Mouse (Mus musculus) adrenal gland, postnatal 25 days (tissue): ENCODE results near the gene Bicra. TPM values are rescaled to one million over a fixed set of nuclear protein-coding genes. Genes with fewer than 3 reads are reported as not detected.
A peak's percentile ranks its signal among the peaks of the same experiment; 100 is the strongest.

Source experiments
- DNase-seq: peaks from one replicate; pipeline ENCODE4 v3.0.0; 2021; ENCODE audit warnings: mixed read lengths
- long read RNA-seq: library from polyadenylated mRNA; stranded (forward); transcript quantifications from one replicate; pipeline ENCODE4 v2.0.0, GENCODE M21; 2021
- total RNA-seq: library from RNA; stranded (reverse); gene quantifications from 2 replicates; pipeline ENCODE4 v1.2.3, GENCODE M21; 2021

Gene Bicra
- 14.0 and 22.5 TPM in 2 replicates for total RNA-seq
- long read RNA-seq, partial matches to known transcripts = 0 of 6 reads
- long read RNA-seq, other reads (novel, unspliced or antisense) = 6 of 6 reads

DNA sequence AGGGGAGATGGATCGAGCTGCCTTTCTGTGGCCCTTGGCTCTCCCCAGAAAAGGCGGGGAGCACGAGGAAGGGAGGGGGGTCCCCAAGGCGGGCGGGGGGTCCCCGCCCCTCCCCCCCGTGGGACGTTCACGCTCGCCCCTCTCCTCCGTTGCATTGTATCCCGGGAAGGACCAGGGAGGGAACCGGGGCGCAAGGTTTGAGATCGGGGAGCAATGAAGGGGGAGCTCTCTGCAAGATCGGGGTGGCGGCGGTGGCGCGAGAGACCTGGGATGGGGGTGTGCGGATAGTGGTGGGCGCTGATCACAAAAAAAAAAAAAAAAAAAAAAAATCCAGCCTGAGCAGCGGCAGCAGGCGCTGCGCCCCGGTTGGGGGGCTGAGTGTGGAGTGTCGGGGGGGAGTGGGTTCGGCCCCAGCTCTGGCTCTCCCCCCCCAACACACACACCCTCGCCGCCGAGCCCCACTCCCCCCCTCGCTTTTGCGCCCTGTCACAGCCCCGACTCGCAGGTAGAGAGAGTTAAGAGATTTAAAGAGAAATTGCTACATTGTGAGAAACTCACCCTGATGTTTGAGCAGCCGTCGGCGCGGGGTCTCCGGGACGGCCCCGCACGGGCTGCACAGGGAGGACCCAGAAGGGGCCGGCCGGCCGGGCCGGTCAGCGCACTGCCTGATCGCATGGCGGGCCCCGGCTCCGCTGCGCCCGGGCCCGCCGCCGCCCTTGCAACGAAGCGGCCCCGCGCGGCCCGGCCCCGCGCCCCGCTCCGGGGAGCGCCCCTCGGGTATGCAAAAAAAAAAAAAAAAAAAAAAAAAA is at the start of gene Bicra:
Bicra (minus strand) TSS at position 584 of the 809 bp plus-strand sequence.
- DNase-seq = peak; percentile 89

DNA sequence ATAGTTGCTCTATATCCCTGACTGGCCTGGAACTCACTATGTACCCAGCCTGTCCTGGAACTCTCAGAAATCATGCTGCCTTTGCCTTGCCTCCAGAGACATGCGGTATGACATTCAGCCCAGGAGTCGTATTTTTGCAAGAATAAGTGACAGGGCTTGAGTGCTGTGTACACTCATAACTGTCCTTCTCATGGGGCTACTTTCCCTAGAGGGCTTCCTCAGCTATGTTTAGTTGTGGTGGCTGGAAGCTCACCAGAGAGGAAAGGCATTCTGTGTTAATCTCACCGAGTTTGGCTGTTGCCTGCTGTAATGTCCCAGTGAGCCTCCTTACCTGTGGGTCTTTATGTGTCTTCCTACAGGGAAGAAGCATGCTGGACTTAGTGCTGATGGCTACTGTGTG is 46.9 kb upstream of the Bicra start:
- no peak for DNase-seq

DNA sequence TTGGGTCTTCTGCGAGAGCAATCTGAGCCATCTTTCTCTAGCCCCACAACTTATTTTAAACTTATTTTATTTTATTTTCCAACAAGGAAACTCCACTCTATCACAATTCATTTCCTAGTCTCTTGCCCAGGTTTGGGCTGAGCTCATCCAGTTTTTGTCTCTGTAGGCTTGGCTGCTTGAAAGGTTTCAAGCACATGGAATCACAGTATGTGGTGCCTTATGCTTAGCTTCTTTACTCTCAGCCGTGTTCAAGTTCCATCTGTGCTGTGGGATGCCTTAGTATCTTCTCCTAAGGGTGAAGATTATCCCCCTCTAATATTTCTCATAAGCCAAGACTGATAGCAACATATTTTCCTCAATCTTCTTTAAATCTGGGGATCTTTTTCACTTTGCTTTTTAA is 39.9 kb upstream of the Bicra start:
- DNase-seq = no peak

DNA sequence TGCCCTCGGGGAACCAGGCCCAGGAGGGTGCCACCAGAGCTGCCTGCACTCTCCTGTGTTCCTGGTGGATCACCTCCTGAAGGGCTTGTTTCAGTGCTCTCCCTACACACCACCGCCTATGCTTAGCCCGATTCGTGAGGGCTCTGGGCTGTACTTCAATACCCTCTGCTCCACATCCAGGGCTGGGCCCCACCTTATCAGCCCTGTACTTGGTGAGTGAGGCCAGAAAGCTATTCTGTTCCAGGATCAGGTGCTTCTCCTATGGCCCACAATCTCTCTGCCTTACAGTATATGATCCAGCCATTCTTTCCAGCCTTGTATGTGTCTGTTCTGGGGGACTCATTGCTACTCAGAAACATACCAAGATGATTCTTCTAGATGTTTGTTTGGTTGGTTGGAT is 35.6 kb upstream of the Bicra start:
- DNase-seq = no peak

DNA sequence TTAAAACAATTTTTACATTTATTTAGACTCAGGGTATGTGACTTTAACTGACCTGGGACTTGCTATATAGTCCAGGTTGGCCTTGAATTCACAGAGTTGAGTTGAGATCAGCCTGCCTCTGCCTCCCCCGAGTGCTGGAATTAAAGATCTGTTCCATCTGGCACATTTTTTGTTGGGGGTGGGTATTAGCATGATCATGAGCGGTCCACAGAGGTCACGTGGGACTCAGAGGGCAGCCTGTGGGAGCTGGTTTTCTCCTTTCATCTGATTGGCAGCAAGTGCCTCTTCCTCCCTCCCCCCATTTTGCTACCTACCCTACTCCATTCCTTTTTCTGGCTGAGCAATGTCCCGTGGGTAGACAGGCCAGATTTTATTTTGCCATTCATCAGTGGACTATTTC is 32.9 kb upstream of the Bicra start:
- no peak for DNase-seq

DNA sequence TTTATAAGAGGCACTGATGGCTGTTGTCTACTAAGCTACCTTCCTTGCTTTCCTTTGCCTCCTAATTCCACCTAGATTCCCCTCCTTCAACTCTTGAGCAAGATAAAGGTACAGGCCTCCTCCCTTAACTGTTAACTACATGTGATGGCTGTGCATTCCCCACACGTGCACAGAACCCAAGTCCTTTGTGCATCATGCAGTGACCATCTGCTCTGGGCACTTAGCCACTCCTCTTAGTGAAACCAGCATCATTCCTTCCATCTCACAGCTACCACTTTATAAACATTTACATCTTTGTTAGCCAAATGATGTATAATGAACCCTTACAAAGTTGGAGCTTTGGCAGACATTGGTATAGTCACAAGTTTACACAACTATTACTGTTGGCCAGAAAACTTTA is 32.2 kb upstream of the Bicra start:
- DNase-seq = no peak

DNA sequence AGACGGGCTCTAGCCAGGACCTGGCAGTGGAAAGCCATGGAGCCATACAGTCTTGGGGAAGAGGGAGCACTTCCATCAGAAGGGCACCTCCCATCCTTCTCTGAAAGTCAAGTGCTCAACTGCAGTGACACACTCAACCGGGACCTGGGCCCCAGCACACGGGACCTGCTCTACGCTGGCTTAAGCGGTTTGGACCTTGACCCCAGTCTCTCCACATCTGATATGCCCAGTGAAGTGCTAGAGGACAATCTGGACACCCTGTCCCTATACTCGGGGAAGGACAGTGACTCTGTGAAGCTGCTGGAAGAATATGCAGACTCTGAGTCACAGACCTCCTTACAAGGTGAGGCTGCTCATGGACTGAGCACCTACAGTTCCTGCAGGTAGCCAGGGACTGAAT is 24.2 kb upstream of the Bicra start:
- DNase-seq = no peak

DNA sequence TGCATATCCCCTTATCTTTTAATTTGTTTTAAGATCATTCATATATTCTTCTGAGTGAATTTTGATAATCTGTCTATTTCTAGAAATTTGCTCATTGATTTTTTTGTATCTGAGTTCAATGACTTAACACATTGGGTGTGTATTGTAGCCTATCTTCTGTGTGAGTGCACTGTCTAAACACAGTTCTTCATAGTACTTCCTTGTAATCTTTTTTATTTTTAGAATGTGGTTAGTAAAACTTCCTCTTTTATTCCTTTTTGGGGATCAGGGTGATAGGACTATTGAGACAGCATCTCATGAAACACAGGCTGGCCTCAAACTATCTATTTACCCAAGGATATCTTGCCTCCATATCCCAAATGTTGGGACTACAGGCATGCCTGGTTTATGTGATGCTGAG is 23.1 kb upstream of the Bicra start:
- no peak for DNase-seq

DNA sequence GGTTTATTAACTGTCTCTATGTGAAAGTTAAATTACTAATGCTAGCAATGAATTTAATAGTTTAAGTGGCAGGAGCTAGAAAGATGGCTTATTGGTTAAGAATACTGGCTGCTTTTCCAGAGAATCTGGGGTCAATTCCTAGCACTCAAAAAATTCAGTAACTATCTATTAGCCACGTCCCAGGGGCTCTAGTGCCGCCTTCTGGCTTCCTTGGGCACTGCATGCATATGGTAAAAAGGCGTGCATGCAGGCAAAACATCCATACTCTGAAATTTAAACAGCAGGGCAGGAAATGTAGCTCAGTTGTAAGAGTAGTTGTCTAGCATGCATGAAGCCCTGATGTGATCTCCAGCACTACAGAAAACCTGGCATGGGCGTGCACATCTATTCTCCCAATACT is 15.8 kb upstream of the Bicra start:
- DNase-seq = no peak

DNA sequence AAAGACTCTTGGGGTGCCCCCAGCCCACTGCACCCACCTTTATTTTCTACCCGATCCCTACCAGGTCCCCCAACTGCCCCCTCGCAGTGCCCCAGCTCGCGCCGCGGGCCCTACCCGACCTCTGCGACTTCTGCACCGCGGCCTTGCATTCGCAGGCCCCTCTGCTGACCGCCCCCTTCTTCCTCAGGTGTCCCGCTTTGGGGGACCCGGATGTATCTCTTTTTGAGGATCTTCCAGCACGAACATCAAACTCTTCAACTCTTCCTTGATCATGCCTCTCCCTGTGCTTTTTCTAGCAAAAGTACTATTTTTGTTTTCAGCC is 14.3 kb upstream of the Bicra start:
- no peak for DNase-seq

DNA sequence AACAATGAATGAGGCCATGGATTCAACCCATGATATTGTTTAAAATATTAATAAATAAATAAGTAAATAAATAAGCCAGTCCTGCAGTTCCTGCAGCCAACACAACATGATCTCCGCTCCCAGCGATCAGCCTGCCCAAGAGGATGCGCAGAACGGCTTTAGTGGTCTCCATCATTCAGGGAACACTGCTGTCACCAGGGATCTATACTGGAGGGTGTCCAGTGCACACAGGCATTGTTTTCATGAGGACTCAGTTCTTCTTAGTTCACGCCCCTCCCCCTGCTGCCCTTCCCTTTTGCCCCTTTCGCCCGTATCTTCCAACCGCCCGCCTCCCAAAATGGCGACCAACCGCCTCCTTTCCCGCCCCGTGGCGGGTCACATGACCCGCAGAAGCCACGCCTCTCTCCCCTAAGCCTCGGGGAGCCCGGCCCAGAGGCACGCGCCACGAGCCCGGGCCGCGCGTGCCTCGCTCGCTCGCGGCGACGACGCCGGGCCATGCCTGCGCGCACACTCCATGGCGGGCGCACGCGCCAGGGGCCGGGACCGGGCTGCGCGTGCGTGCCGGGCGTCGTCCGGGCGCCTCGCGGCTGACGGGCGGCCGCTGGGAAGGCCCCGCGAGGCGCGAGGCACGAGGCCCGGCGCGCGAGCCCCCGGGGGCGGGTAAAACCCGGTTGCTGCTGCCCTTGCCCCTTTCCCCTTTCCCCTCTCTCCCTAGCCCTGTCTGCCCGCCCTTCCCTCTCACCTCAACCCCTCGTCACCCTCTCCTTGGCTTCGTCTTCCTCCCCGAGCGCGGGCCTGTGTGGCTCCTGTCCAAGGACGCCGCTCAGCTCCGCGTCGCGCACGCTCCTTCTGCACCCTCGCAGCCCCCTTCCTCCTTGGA is 13.7 kb upstream of the Bicra start, which contains the start of gene Zfp541:
Zfp541 (plus strand) TSS at position 596 of the 880 bp plus-strand sequence.
- DNase-seq = no peak

DNA sequence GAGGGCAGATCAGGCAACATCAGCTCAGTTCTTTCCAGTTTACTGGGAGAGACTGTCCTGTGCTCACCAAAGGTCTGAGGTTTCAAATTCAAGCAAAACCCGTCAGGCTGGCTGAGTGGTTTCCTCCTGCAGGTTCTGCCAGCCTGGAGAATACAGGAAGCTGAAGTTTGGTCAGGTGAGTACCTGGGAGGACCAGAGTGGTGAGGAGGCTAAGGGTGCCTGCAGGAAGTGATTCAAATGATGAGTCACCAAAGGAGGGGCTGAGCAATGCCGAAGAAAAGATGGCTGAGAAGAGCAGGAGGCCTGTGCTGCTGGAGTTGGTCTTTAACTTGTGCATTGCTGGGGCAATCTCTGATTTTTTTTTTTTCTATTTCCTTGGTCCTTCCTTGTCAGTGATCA is 9.4 kb upstream of the Bicra start:
- no peak for DNase-seq

DNA sequence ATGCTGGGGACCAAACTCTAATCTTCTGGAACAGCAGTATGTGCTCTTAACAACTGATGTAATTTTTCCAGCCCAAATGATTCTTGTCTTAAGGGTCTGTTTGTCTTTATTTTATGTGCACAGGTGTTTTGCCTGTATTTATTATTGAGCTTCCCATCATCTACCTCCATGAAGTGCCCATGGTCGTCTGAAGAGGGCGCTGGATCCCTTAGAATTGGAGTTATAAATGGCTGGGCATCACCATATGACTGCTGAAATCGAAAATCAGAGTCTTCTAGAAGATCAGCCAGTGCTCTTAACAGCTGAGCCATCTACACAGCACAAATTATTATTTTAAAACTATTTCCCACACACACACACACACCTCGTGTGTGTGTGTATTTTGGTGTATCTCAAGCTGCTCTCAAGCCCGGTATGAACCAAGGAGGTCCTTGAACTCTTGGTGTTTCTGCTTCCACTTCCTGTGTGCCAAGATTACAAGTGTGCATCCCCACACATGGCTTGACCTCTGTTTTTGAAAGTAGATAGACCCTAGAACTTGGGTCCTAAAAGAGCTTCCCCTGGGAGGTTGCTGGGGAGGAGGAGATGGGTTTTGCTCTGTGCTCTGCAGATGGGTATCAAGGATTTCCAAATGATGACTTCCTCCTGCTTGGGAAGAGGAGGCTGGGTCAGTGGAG is 8.9 kb upstream of the Bicra start:
- peak; percentile 57 for DNase-seq

DNA sequence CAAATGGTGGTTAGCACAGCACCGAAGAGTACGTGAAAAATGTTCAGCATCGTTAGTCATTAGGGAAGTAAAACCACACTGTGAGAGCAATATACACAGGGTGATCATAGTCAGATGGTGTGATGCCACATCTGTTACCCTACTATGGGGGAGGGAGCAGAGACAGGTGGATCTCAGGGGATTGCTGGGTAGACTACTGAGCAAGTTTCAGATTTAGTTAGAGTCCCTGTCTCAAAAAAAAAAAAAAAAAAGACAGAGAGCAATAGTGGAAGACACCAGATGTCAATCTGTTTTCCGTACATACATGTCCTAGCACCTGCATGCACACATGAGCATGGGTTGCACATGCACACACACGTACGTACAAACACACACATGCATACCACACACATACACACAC is 7.9 kb upstream of the Bicra start:
- no peak for DNase-seq

DNA sequence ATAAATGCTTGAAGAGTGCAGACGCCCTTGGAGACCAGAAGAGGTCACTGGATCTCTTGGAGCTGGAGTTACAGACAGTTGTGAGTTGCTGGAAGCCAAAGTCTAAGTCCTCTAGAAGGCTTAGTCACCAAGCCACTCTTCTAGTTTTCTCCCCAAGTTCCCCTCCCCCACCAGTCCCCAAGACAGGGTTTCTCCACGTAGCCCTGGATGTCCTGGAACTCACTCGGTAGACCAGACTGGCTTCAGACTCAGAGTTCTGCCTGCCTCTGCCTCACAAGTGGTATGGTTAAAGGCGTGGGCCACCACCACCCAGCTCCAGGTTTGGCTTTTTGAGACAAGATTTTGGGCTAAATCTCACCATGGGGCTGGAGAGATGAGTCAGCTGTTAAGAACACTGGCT is 7.2 kb upstream of the Bicra start:
- no peak for DNase-seq

DNA sequence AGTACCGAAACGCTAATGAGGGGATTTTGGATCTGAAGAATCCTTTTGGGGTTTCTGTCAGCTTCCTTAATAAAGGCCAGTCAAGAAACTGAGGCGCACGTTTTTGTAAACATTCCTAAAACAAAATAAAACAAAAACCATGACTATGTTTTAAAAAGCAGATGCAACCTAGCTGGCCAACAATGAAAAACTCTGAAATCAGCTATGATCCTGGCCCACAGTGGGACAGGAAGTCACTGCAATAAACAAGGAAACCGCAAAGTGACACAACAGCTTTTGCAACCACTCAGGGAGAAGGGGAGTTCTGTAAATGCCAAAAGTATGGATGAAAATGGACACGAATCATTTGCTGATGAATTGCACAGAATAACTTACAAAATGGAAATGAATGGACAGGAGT is 5.4 kb upstream of the Bicra start:
- DNase-seq = no peak

DNA sequence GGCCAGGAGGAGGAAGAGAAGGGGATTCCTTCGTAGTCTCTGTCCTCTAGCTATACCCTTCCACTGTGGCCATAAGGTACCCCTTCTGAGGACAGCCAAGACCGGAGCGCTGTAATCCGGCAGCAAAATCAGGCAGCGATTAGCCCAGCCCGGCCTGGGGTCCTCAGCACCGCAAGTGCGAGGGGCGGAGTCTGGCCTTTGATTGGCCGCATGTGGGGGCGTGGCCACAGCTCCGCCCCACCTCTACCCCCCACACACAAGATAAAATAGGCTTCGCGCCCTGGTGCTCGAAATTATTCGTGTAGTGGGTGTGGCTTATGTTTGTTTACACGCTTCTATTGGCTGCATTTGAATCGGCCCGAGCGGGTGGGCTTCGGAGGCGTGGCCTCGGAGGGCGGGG is 5.0 kb upstream of the Bicra start:
- DNase-seq = peak; percentile 95

DNA sequence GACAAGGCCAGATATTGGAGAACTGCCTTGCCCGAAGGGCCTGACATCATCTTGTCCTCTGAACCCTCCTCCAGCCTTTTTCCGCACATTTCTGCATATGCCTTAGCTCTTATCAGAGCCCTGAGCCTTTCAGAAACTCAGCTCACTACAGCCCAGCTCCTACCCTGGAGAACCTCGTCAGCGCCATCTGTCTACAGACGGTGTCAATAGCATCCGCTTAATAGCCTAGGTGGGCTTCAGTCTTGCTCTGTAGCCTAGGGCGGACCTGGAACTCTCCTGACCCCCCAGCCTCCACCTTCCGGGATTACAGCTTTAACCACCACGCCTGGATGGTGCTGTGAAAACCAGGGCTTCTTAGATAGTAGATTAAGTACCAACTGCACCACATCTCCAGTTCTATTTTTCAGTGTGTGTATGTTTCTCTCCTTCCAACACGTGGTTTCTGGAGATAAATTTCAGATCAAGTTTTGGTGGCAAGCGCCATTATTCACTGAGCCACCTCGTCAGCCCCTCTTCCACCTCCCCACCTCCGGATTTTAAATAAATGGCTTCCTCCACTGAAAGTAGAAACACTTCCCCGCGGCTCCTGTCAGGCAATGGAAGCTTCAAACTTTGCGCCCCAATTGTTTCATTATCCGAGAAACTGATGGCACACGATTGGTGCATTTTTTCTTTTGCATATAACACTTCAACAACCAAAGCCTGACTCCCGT is 4.3 kb upstream of the Bicra start:
- DNase-seq = peak; percentile 71

DNA sequence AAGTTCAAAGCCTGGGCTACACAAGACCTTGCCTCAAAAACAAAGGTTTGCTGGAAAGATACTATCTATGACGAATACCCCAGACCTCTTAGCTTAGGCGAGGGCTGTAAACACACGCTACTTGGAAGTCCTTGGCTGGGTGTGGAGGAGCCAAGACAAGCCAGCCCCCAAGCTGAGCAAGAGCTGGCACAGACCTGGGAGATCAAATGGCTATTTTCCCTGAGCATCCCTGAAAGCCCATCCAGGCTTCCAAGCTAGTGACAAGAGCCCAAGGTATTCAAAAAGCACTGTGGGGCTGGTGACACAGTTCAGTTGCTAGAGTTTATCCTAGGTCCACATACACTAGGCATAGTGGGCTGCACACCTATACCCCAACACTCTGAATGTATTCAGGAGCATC is 2.9 kb upstream of the Bicra start:
- no peak for DNase-seq

DNA sequence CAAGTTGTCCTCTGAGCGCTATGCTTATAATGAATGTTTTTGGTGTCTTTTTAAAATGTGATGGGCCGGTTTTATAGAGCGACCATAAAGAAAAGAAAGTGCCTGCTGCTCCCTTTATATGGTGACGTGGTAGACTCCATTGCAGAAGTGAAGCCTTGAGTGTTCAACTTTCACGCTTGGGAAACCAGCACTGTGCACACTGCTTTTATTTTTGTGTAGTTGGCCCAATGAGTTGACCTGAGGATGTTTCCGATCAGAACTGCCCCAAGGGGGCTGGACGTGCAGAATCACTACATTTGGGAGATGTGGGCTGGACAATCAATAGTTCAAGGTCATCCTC is 1.8 kb upstream of the Bicra start:
- no peak for DNase-seq

DNA sequence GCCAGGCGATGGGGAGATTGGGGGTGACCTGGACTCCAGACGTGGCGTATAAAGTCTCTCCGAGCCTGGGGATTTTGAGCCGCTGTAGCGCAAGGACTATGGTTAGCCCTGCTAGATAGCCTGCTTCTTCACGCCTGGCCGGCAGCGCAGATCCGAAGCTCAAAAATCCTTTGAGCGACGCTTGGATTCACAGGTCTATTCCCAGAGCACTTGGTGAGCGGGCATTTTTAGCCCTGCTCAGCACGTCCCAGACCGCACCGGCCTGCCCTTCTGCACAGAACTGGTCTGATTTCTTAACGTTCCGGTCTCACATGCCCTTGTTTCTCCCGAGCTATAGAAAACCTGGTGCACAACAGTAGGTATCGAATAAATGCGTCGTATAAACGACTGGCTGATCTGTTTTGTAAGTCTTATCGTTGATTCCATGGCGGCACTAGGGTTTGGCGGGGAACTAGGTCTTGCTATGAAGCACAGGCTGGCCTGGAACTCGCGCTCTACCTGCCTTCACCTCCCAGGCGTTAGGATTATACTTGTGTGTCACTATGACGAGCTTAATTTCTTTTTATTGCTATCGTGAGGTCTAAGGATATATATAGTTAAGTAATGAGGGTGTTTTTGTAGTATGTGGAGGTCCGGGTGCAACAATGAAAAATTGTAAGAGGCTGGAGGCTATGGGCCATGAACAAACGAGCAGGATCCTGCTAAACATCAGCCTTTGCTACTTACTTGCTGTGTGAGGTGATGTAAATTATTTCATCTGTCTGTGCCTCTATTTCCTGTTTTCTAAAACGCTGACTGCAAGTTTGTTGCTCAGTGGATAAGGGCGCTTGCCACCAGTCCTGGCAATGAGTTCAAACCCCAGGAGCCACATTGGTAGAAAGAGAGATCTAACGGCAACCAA is 1.2 kb upstream of the Bicra start:
- peak; percentile 13 for DNase-seq
